Mouse (Mus musculus) liver, postnatal 0 days (tissue): ENCODE measurements around the gene Mymx. TPM values are rescaled to one million over a fixed set of nuclear protein-coding genes. Genes with fewer than 3 reads are reported as not detected.

Experiments
- ATAC-seq: fragments of 200-750 bp; cut with Nextera tagmentation; 2 replicates; pipeline ENCODE4 v1.8.0; 2017; ENCODE audit warnings: mild to moderate bottlenecking, moderate library complexity
- DNase-seq: peaks from one replicate; pipeline ENCODE4 v3.0.0-alpha.2; 2016
- H3K27ac ChIP-seq: fragments of 300-500 bp; sonication (generic); 2 replicates; pipeline ENCODE4 v1.5.1; 2014; ENCODE audit warnings: antibody characterized with exemption, moderate library complexity, mild to moderate bottlenecking, low read depth
- H3K27me3 ChIP-seq: fragments of 300-500 bp; sonication (generic); 2 replicates; pipeline ENCODE4 v1.6.1; 2014; ENCODE audit warnings: low read length, control low read depth, mixed read lengths; ENCODE audit not compliant: insufficient read depth
- H3K36me3 ChIP-seq: fragments of 300-500 bp; sonication (generic); replicated peaks from 2 replicates; pipeline ENCODE4 v1.6.1; 2014; ENCODE audit warnings: mild to moderate bottlenecking, control low read depth, low read length, moderate library complexity, mixed read lengths; ENCODE audit not compliant: insufficient read depth
- H3K4me1 ChIP-seq: fragments of 300-500 bp; sonication (generic); 2 replicates; pipeline ENCODE4 v1.6.1; 2014; ENCODE audit warnings: antibody characterized with exemption, mild to moderate bottlenecking, control low read depth; ENCODE audit not compliant: insufficient read depth
- H3K4me2 ChIP-seq: fragments of 300-500 bp; sonication (generic); 2 replicates; pipeline ENCODE4 v1.6.1; 2014; ENCODE audit warnings: low read depth, mild to moderate bottlenecking, low read length, moderate library complexity, mixed read lengths
- H3K4me3 ChIP-seq: fragments of 300-500 bp; sonication (generic); 2 replicates; pipeline ENCODE4 v1.5.1; 2014; ENCODE audit warnings: low read depth, low read length
- H3K9ac ChIP-seq: fragments of 300-500 bp; sonication (generic); replicated peaks from 2 replicates; pipeline ENCODE4 v1.6.1; 2014; ENCODE audit warnings: mild to moderate bottlenecking, moderate library complexity
- H3K9me3 ChIP-seq: fragments of 300-500 bp; sonication (generic); 2 replicates; pipeline ENCODE4 v1.6.1; 2016; ENCODE audit warnings: mild to moderate bottlenecking, control low read depth, low read length, mixed read lengths
- CTCF ChIP-seq: sonication (generic); IDR thresholded peaks from 2 replicates; pipeline ENCODE4 v1.5.1; 2016; ENCODE audit warnings: antibody characterized with exemption, low read depth
- EP300 ChIP-seq: IDR thresholded peaks from 2 replicates; pipeline ENCODE4 v1.6.1; 2016; ENCODE audit warnings: antibody characterized with exemption, low read depth, mild to moderate bottlenecking
- WGBS: fragments of 180-500 bp; shearing (Covaris S2); extraction: QIAGEN DNeasy Blood & Tissue Kit; methylation state at CpG from one replicate; pipeline ENCODE4 v1.1.7; 2014; ENCODE audit not compliant: insufficient replicate concordance; 5-methylcytosine and 5-hydroxymethylcytosine counted together
- polyA plus RNA-seq: library from polyadenylated mRNA; unstranded; fragments of >200 nt; fragmentation: Nextera tagmentation; extraction: Ambion mirVana; gene quantifications from 2 replicates; pipeline ENCODE4 v1.2.1, GENCODE M21; 2015

Mymx gene
- polyA plus RNA-seq, 1 experiment from 2014 or later = not detected

- H3K9ac ChIP-seq = peak overlapping the region; percentile 80
- no peaks in the 10 kb centered on the region for H3K27me3 ChIP-seq
- H3K27ac ChIP-seq = peak overlapping the region; percentile 77
- 32% methylated on average over 8 of the region's 8 CpGs for WGBS
- H3K4me3 ChIP-seq = peak overlapping the region; percentile 75
- H3K9me3 ChIP-seq = no peaks in the 10 kb centered on the region
- peak overlapping the region; percentile 96 for H3K4me2 ChIP-seq
- ATAC-seq = no peak
- peaks cover 67% of the 10 kb centered on the region for H3K4me1 ChIP-seq
- DNase-seq = no peak
- peaks cover 37% of the 10 kb centered on the region for H3K36me3 ChIP-seq
- TF ChIP-seq EP300 (no peak), CTCF (no peak)
Observed at GRCm38 (mm10) chr17:45592606-45593431, 9.1 kb downstream of the Mymx start.

GRCm38 (mm10) chr17:45591701-45592605, 9.9 kb downstream of the Mymx start:
- H3K9me3 ChIP-seq = no peaks in the 10 kb centered on the region
- no peaks in the 10 kb centered on the region for H3K27me3 ChIP-seq
- no peak for DNase-seq
- H3K27ac ChIP-seq = peak overlapping the region; percentile 77
- H3K9ac ChIP-seq = peak overlapping the region; percentile 80
- TF ChIP-seq CTCF = no peak
- TF ChIP-seq EP300 = no peak
- H3K4me1 ChIP-seq = peaks cover 63% of the 10 kb centered on the region
- peak overlapping the region; percentile 75 for H3K4me3 ChIP-seq
- WGBS = 56% methylated on average over 16 of the region's 16 CpGs
- H3K36me3 ChIP-seq = peaks cover 44% of the 10 kb centered on the region
- ATAC-seq = no peak
- peak overlapping the region; percentile 96 for H3K4me2 ChIP-seq

- Histone ChIP-seq H3K4me2 (no peak overlapping the region), H3K4me1 (peaks cover 53% of the 10 kb centered on the region), H3K27ac (no peak overlapping the region), H3K36me3 (peaks cover 57% of the 10 kb centered on the region), H3K9me3 (no peaks in the 10 kb centered on the region), H3K4me3 (no peak overlapping the region), H3K27me3 (no peaks in the 10 kb centered on the region), H3K9ac (no peak overlapping the region)
- ATAC-seq (no peak), DNase-seq (no peak)
- no peak for TF ChIP-seq EP300
- 86% methylated on average over 6 of the region's 6 CpGs for WGBS
Observed at GRCm38 (mm10) chr17:45590410-45590809, 11.5 kb downstream of the Mymx start.

- 79% methylated on average over 8 of the region's 8 CpGs for WGBS
- Histone ChIP-seq H3K9me3 (no peaks in the 10 kb centered on the region), H3K27me3 (no peaks in the 10 kb centered on the region), H3K4me1 (peaks cover 55% of the 10 kb centered on the region), H3K9ac (no peak overlapping the region), H3K36me3 (peaks cover 61% of the 10 kb centered on the region), H3K4me3 (no peak overlapping the region), H3K27ac (no peak overlapping the region), H3K4me2 (no peak overlapping the region)
- TF ChIP-seq CTCF (no peak), EP300 (no peak)
- ATAC-seq = peak; percentile 28
- DNase-seq = no peak
Observed at GRCm38 (mm10) chr17:45589844-45590243, 12.1 kb downstream of the Mymx start.

- Histone ChIP-seq H3K27ac (no peak overlapping the region), H3K4me3 (no peak overlapping the region), H3K4me2 (no peak overlapping the region), H3K27me3 (no peaks in the 10 kb centered on the region), H3K9ac (no peak overlapping the region), H3K4me1 (peaks cover 55% of the 10 kb centered on the region), H3K9me3 (no peaks in the 10 kb centered on the region), H3K36me3 (peaks cover 61% of the 10 kb centered on the region)
- TF ChIP-seq EP300 (no peak), CTCF (no peak)
- ATAC-seq = no peak
- DNase-seq = no peak
- 97% methylated on average over 7 of the region's 7 CpGs for WGBS
Observed at GRCm38 (mm10) chr17:45589236-45589635, 12.7 kb downstream of the Mymx start.

GRCm38 (mm10) chr17:45588370-45588769, 13.5 kb downstream of the Mymx start:
- ATAC-seq (no peak), DNase-seq (no peak)
- TF ChIP-seq EP300 (no peak), CTCF (no peak)
- Histone ChIP-seq H3K36me3 (peaks cover 61% of the 10 kb centered on the region), H3K27ac (no peak overlapping the region), H3K4me2 (no peak overlapping the region), H3K27me3 (no peaks in the 10 kb centered on the region), H3K4me1 (peaks cover 57% of the 10 kb centered on the region), H3K4me3 (no peak overlapping the region), H3K9me3 (no peaks in the 10 kb centered on the region), H3K9ac (no peak overlapping the region)
- 90% methylated on average over 7 of the region's 7 CpGs for WGBS
